Mouse (Mus musculus): ENCODE data around the gene Gm4567.
"Not testable (repeated sequence)": the region's sequence is repeated elsewhere in the genome, so short reads cannot be mapped to it uniquely, and the experiment has no call there.

The Gm4567 gene

DNA sequence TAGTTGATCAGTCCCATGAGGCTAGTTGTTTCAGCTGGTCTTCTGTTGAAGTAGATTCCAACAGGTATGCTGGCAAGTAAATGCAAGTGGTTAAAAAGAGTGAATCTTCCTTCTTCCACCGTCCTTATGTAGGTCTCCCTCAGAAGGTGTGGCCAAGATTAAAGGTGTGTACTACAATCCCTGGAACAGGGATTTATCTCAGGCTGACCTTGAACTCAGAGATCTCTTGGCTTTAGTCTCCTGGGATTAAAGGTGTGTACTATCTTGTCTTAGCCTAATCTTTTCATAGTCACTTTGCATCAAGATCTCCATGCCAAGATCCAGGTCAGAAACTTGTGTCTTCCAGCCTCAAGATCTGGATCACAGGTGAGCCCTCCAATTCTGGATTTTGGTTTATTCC lies at the start of gene Gm4567:
TSS of gene Gm4567 (minus strand) at position 101 of the 400 bp plus-strand sequence.
- in situ Hi-C loops (cut with MboI), result not testable (repeated sequence)

DNA sequence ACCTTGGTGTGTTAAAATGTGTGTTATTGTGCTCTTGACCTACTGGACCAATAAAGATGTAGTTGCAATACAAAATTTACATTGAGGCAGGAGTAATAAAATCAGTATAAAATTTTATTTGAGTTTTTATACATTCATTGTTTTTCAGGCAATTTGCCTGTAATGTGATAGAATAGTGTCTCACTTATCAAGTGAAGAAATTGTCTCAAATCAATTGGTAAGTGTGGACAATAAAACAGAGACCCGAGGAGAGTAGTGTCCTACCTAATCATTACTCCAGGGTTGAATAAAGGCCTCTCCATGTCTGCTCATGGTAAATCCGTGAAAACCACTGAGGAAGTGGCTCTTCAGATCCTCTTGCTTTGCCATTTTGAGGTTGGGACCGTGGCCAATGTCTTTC lies 41.9 kb upstream of the Gm4567 start, which contains the start of gene Vmn1r157:
TSS of gene Vmn1r157 (plus strand) at position 301 of the 400 bp plus-strand sequence.
- in situ Hi-C loops (cut with MboI), result not testable (repeated sequence)

DNA sequence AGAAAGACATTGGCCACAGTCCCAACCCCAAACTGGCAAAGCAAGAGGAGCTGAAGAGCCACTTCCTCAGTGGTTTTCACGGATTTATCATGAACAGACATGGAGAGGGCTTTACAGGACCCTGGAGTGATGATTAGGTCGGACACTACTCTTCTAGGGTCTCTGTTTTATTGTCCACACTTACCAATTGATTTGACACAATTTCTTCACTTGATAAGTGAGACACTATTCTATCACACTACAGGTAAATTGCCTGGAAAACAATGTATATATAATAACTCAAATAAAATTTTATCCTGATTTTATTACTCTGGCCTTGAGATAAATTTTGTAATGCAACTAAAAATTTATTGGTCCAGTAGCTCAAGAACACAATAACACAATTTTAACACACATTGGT lies 27.3 kb downstream of the Gm4567 start, which contains the start of gene Gm8693:
TSS of gene Gm8693 (minus strand) at position 101 of the 400 bp plus-strand sequence.
- in situ Hi-C loops (cut with MboI), result not testable (repeated sequence)
